Mouse (Mus musculus) bone marrow, adult 2 months (tissue): ENCODE results near the gene Emc10. TPM values are rescaled to one million over a fixed set of nuclear protein-coding genes. Genes with fewer than 3 reads are reported as not detected.

Experiments
- H3K27ac ChIP-seq: fragments of 200-500 bp; 2 replicates; pipeline ENCODE4 v1.5.1; 2012; ENCODE audit warnings: low read depth, mild to moderate bottlenecking, control low read depth, inconsistent platforms, low read length; ENCODE audit not compliant: control insufficient read depth, poor library complexity, insufficient read depth
- H3K4me1 ChIP-seq: fragments of 200-500 bp; 2 replicates; pipeline ENCODE4 v1.6.1; 2011; ENCODE audit warnings: low read length; ENCODE audit not compliant: control insufficient read depth, insufficient read depth
- H3K4me3 ChIP-seq: fragments of 200-500 bp; replicated peaks from 2 replicates; pipeline ENCODE3; 2011; ENCODE audit warnings: mild to moderate bottlenecking, low read depth, low read length, control low read depth; ENCODE audit not compliant: control insufficient read depth
- CTCF ChIP-seq: fragments of 200-500 bp; IDR thresholded peaks from 2 replicates; pipeline ENCODE4 v1.5.1; 2011; ENCODE audit warnings: low read length, control low read depth; ENCODE audit not compliant: control insufficient read depth, insufficient read depth
- POLR2A ChIP-seq: fragments of 200-500 bp; IDR thresholded peaks from 2 replicates; pipeline ENCODE4 v1.6.1; 2011; ENCODE audit warnings: low read depth, mild to moderate bottlenecking, control low read depth, low read length, borderline replicate concordance; ENCODE audit not compliant: control insufficient read depth
- WGBS: fragments of 180-500 bp; shearing (Covaris S2); methylation state at CpG from one replicate; pipeline ENCODE4 v1.1.7; 2018; 5-methylcytosine and 5-hydroxymethylcytosine counted together
- polyA plus RNA-seq: library from polyadenylated mRNA; stranded (reverse); fragments of >200 nt; gene quantifications from 2 replicates; pipeline ENCODE4 v1.2.4, GENCODE M21; 2011; ENCODE audit warnings: low replicate concordance; ENCODE audit not compliant: missing spikeins, insufficient read depth, insufficient read length

Gene Emc10
- polyA plus RNA-seq, 1 experiment = 58.8 TPM

DNA sequence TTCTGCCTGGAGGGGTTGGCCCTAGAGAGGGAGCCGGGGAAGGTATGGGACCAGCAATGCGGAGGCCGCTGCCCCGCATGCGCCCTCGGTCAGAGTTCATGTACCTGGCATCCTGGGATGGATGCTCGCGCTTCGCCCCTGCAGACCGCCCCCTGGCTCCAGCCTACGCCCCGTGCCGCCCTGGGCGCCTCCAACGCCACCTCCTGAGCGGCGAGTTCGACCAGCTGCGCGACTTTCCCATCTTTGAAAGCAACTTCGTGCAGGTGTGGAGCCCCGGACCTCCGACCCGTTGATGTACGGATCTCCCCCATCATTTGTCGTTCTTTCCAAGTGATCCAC is 411 bp upstream of the Emc10 start:
- Histone ChIP-seq H3K27ac (peak overlapping the region; percentile 95), H3K4me3 (peak overlapping the region; percentile 80), H3K4me1 (no peaks in the 10 kb centered on the region; the same call in 1 of the 2 replicates)
- WGBS = 2% methylated on average over 26 of the region's 26 CpGs
- TF ChIP-seq CTCF = peak; percentile 13; the same call in 1 of the 2 replicates
- no peak for TF ChIP-seq POLR2A

DNA sequence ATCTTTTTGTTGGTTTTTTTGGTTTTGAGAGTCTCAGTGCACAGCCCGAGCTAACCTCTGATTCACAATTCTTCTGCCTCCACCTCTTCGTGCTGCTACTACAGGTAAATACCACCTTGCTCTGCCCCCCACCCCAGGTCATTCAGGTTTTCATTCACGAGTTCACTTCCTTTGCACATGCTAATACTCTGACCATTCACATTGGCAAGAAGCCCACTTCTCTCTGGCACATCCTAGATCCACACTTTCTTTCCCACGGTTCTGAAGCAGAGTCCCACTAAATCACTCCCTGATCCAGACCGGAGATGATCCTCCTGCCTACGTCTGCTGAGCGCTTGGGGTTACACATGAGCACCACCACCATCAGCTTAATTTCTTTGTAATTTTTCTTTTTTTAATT is 1.2 kb downstream of the Emc10 start:
- WGBS = 85% methylated on average over 7 of the region's 7 CpGs
- Histone ChIP-seq H3K4me3 (no peak overlapping the region), H3K4me1 (no peaks in the 10 kb centered on the region; the same call in 1 of the 2 replicates), H3K27ac (no peak overlapping the region)
- TF ChIP-seq CTCF (no peak), POLR2A (no peak)

DNA sequence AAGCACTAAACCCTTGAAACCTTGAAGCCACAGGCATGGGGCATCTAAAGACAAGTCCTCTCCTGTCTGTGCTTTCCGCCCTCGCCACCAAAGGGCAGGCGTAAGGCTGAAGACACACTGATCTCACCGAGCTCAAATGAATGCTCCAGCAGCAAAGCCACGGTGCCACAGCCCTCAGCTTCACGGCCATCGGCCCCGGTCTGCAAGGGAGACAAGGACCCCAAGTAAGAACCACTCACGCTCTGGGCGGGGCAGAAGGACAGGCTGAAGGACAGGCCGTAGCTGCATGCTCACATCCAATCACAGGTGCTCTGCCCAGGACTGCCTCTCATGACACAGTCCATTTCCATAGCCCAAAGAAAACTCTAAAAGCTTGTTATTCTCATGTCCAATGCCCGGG is 1.6 kb downstream of the Emc10 start:
- no peak for TF ChIP-seq POLR2A
- TF ChIP-seq CTCF = no peak

DNA sequence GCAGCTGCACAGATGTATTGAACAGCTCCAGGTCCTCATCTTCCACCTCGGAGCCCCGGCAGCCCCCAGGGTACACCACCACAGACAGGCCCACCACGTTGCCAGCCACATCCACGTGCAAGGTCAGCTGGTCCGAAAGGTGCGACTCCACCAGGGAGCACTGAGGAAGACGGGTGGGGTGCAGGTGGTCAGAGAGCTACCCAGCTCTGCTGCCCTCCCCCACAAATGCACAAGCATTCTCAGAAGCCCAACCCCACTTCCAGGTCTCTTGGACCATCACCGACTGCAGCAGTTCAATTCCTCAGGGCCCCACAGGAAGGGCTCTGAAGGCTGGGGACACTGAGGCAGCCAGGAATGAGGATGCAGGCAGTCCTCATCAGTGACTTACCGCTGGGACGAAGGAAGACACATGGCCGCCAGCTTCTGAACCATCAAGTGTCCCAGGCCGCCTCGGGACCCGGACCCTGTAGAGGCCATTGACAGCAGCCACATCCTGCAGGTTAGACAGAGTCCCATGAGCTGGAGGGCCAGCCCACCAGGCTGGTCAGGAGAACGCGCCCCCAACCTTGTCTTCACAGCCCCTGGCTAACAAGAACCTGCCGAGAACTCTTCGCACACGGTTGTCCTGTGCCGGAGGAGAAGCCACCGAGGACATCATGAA is 4.0 kb downstream of the Emc10 start:
- no peak overlapping the region for H3K27ac ChIP-seq
- TF ChIP-seq CTCF = no peak
- no peak for TF ChIP-seq POLR2A
- H3K4me1 ChIP-seq = no peaks in the 10 kb centered on the region; the same call in 1 of the 2 replicates
- H3K4me3 ChIP-seq = no peak overlapping the region
- WGBS = 92% methylated on average over 21 of the region's 21 CpGs

More for the DNA sequence above, 1.6 kb downstream of the Emc10 start:
- 92% methylated on average over 12 of the region's 12 CpGs for WGBS
- H3K27ac ChIP-seq = no peak overlapping the region
- no peak overlapping the region for H3K4me3 ChIP-seq
- no peaks in the 10 kb centered on the region; the same call in 1 of the 2 replicates for H3K4me1 ChIP-seq

DNA sequence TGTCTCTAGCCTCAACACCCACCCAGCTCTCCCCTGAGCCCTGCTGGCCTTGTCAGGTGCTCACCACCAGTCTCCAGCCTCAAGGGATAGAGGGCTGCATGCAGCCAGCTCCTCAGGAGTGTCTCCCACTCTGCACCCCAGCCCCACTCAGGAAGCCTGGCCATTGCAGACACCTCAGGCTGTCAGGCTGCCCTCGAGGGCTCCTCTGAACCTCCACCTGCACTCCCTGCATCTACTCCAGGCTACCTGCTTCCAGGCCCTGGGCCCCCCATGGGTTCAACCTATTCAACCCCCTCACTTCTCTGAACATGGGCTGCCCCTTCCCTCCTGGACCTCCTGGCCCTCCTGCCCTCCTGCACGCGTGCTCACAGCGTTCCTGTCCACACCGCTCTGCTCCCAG is 4.9 kb downstream of the Emc10 start:
- WGBS = 97% methylated on average over 5 of the region's 5 CpGs
- Histone ChIP-seq H3K4me3 (no peak overlapping the region), H3K4me1 (no peaks in the 10 kb centered on the region; the same call in 1 of the 2 replicates), H3K27ac (no peak overlapping the region)
- no peak for TF ChIP-seq POLR2A
- no peak for TF ChIP-seq CTCF

DNA sequence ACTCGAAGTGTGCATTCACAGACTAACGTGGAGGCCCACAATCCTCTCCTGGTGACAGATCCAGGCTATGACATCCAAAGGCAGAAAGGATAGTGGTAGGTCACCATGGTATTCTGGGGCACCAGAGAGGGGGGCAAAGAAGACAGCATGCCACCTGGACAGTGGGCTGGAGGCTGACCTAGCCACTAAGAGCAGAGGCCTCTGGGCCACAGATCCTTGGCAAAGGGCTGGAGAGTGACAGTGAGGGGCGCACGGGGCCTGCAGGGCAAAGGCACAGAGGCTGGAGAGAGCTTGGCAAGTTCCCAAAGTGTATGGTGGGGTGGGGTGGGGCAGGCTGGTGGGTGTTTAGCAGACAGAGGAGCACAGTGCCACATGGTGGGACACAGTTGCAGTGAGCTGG is 6.0 kb downstream of the Emc10 start:
- TF ChIP-seq CTCF (no peak), POLR2A (no peak)
- Histone ChIP-seq H3K4me1 (no peaks in the 10 kb centered on the region), H3K4me3 (no peak overlapping the region), H3K27ac (no peak overlapping the region)
- WGBS = 81% methylated on average over 4 of the region's 4 CpGs

DNA sequence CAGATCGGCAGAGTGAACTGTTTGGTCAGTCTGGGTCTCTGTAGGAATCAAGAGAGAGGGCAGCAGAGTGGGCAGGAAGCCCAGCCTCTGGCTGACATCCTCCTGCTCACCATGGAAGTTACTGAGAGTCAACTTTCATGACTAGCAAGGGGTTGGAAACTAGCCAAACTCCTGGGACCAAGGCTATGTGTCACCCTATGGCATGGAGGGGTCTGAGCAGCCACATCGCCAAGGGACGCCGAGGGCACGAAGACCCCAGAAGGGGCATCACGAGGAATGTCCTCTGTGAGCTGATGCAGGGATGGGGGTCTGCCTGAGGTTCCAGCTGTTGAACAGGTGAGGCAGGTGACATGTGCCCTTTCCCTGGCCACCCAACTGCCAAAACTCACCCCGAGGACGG is 7.8 kb downstream of the Emc10 start:
- Histone ChIP-seq H3K4me3 (no peak overlapping the region), H3K27ac (no peak overlapping the region), H3K4me1 (peaks cover 3% of the 10 kb centered on the region)
- WGBS = 82% methylated on average over 8 of the region's 8 CpGs
- TF ChIP-seq POLR2A = no peak
- no peak for TF ChIP-seq CTCF

DNA sequence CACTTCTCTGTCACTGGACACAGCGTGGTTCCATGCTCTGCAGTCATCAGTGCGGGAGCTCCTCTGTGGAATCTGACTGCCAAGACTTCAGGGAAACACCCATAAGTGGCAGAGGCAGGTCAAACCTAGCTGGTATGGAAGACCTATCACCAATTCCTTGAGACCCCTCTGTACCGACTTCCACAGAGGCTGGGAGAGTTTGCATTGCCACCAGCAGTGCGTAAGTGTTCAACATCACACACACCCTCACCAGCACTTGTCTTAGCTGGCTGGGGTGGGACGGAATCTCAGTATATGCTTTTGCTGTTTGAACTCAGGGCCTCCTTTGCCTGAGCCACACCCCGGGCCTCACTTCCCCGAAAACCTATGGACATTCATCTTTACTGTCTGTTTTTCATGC is 8.4 kb downstream of the Emc10 start:
- Histone ChIP-seq H3K4me3 (no peak overlapping the region), H3K27ac (no peak overlapping the region)

More for the DNA sequence above, 8.4 kb downstream of the Emc10 start:
- no peak for TF ChIP-seq CTCF
- TF ChIP-seq POLR2A = no peak
- 90% methylated on average over 7 of the region's 7 CpGs for WGBS
- peaks cover 3% of the 10 kb centered on the region for H3K4me1 ChIP-seq
